Mouse (Mus musculus) kidney, embryonic 16.5 days (tissue): ENCODE data around the gene Cotl1. TPM values are rescaled to one million over a fixed set of nuclear protein-coding genes. Genes with fewer than 3 reads are reported as not detected.

Experiments
- ATAC-seq: fragments of 200-750 bp; cut with Nextera tagmentation; 2 replicates; pipeline ENCODE4 v1.8.0; 2017; ENCODE audit warnings: moderate TSS enrichment; ENCODE audit not compliant: low FRiP score, low TSS enrichment
- H3K27ac ChIP-seq: fragments of 300-500 bp; sonication (generic); 2 replicates; pipeline ENCODE4 v1.5.1; 2014; ENCODE audit warnings: low read length
- H3K27me3 ChIP-seq: fragments of 300-500 bp; sonication (generic); 2 replicates; pipeline ENCODE4 v1.6.1; 2014; ENCODE audit warnings: low read length, control low read depth, mixed read lengths; ENCODE audit not compliant: insufficient read depth
- H3K36me3 ChIP-seq: fragments of 300-500 bp; sonication (generic); 2 replicates; pipeline ENCODE4 v1.6.1; 2014; ENCODE audit warnings: low read length, control low read depth, mixed read lengths; ENCODE audit not compliant: insufficient read depth
- H3K4me1 ChIP-seq: fragments of 300-500 bp; sonication (generic); 2 replicates; pipeline ENCODE4 v1.6.1; 2014; ENCODE audit warnings: low read length, control low read depth, mixed read lengths; ENCODE audit not compliant: insufficient read depth
- H3K4me2 ChIP-seq: fragments of 300-500 bp; sonication (generic); replicated peaks from 2 replicates; pipeline ENCODE4 v1.6.1; 2014; ENCODE audit warnings: low read depth, low read length
- H3K4me3 ChIP-seq: fragments of 300-500 bp; sonication (generic); 2 replicates; pipeline ENCODE4 v1.5.1; 2014; ENCODE audit warnings: mild to moderate bottlenecking, low read length
- H3K9ac ChIP-seq: fragments of 300-500 bp; sonication (generic); replicated peaks from 2 replicates; pipeline ENCODE4 v1.6.1; 2014; ENCODE audit warnings: low read length
- H3K9me3 ChIP-seq: fragments of 300-500 bp; sonication (generic); 2 replicates; pipeline ENCODE4 v1.6.1; 2016; ENCODE audit warnings: low read length, control low read depth
- WGBS: fragments of 180-500 bp; shearing (Covaris S2); extraction: QIAGEN DNeasy Blood & Tissue Kit; methylation state at CpG from one replicate; pipeline ENCODE4 v1.1.7; 2014; 5-methylcytosine and 5-hydroxymethylcytosine counted together
- polyA plus RNA-seq: library from polyadenylated mRNA; unstranded; fragments of >200 nt; fragmentation: Nextera tagmentation; extraction: Ambion mirVana; gene quantifications from 2 replicates; pipeline ENCODE4 v1.2.1, GENCODE M21; 2015

The Cotl1 gene
- polyA plus RNA-seq, 1 experiment from 2014 or later, result 130 TPM

- Histone ChIP-seq H3K4me3 (no peak overlapping the region), H3K27me3 (no peaks in the 10 kb centered on the region), H3K36me3 (no peaks in the 10 kb centered on the region), H3K4me1 (peaks cover 11% of the 10 kb centered on the region; the same call in 1 of the 2 replicates), H3K27ac (no peak overlapping the region), H3K9ac (no peak overlapping the region), H3K9me3 (no peaks in the 10 kb centered on the region), H3K4me2 (no peak overlapping the region)
- WGBS, result 65% methylated on average over 7 of the region's 7 CpGs
- ATAC-seq, result no peak
Measured at GRCm38 (mm10) chr8:119784676-119785075, 55.7 kb downstream of the Cotl1 start.

- H3K9me3 ChIP-seq, result no peaks in the 10 kb centered on the region
- H3K9ac ChIP-seq, result 0 out of 2 replicates have a peak overlapping the region, but pooled peaks have one; percentile 12
- H3K4me3 ChIP-seq, result no peak overlapping the region
- no peak overlapping the region for H3K4me2 ChIP-seq
- no peaks in the 10 kb centered on the region for H3K27me3 ChIP-seq
- no peak overlapping the region for H3K27ac ChIP-seq
- no peaks in the 10 kb centered on the region for H3K36me3 ChIP-seq
- peaks cover 11% of the 10 kb centered on the region; the same call in 1 of the 2 replicates for H3K4me1 ChIP-seq
- 50% methylated on average over 9 of the region's 9 CpGs for WGBS
- no peak for ATAC-seq
Measured at GRCm38 (mm10) chr8:119784141-119784574, 56.2 kb downstream of the Cotl1 start.

- Histone ChIP-seq H3K9me3 (no peaks in the 10 kb centered on the region), H3K27me3 (no peaks in the 10 kb centered on the region), H3K4me3 (no peak overlapping the region), H3K4me1 (peaks cover 16% of the 10 kb centered on the region), H3K27ac (no peak overlapping the region), H3K9ac (no peak overlapping the region), H3K36me3 (no peaks in the 10 kb centered on the region), H3K4me2 (no peak overlapping the region)
- 76% methylated on average over 6 of the region's 6 CpGs for WGBS
- no peak for ATAC-seq
Measured at GRCm38 (mm10) chr8:119783579-119783978, 56.8 kb downstream of the Cotl1 start.

- Histone ChIP-seq H3K4me1 (peaks cover 21% of the 10 kb centered on the region), H3K4me2 (no peak overlapping the region), H3K9ac (no peak overlapping the region), H3K4me3 (no peak overlapping the region), H3K36me3 (no peaks in the 10 kb centered on the region), H3K27me3 (no peaks in the 10 kb centered on the region), H3K27ac (no peak overlapping the region), H3K9me3 (no peaks in the 10 kb centered on the region)
- WGBS, result 5% methylated on average over 5 of the region's 5 CpGs
- ATAC-seq, result no peak
Measured at GRCm38 (mm10) chr8:119782715-119783114, 57.6 kb downstream of the Cotl1 start.

GRCm38 (mm10) chr8:119781086-119781840 lies 59.1 kb downstream of the Cotl1 start:
- 53% methylated on average over 4 of the region's 4 CpGs for WGBS
- ATAC-seq, result 0 out of 2 replicates have a peak, but pooled peaks have one; percentile 10
- H3K27me3 ChIP-seq, result no peaks in the 10 kb centered on the region
- H3K4me1 ChIP-seq, result peaks cover 29% of the 10 kb centered on the region
- no peak overlapping the region for H3K27ac ChIP-seq
- no peak overlapping the region for H3K9ac ChIP-seq
- no peaks in the 10 kb centered on the region for H3K9me3 ChIP-seq
- H3K4me2 ChIP-seq, result no peak overlapping the region
- no peaks in the 10 kb centered on the region for H3K36me3 ChIP-seq
- H3K4me3 ChIP-seq, result no peak overlapping the region

GRCm38 (mm10) chr8:119780402-119781049 lies 59.8 kb downstream of the Cotl1 start:
- 70% methylated on average over 9 of the region's 9 CpGs for WGBS
- Histone ChIP-seq H3K4me1 (peaks cover 23% of the 10 kb centered on the region), H3K4me3 (no peak overlapping the region), H3K36me3 (no peaks in the 10 kb centered on the region), H3K4me2 (no peak overlapping the region), H3K9ac (no peak overlapping the region), H3K9me3 (no peaks in the 10 kb centered on the region), H3K27me3 (no peaks in the 10 kb centered on the region), H3K27ac (no peak overlapping the region)
- ATAC-seq, result no peak

GRCm38 (mm10) chr8:119779013-119779737 lies 61.2 kb downstream of the Cotl1 start:
- no peak overlapping the region for H3K9ac ChIP-seq
- H3K9me3 ChIP-seq, result no peaks in the 10 kb centered on the region
- peaks cover 23% of the 10 kb centered on the region for H3K4me1 ChIP-seq
- H3K4me3 ChIP-seq, result no peak overlapping the region
- no peaks in the 10 kb centered on the region for H3K36me3 ChIP-seq
- WGBS, result 24% methylated on average over 14 of the region's 14 CpGs
- H3K4me2 ChIP-seq, result peak overlapping the region; percentile 89; the same call in 1 of the 2 replicates
- 0 out of 2 replicates have a peak, but pooled peaks have one; percentile 29 for ATAC-seq
- H3K27ac ChIP-seq, result no peak overlapping the region
- H3K27me3 ChIP-seq, result no peaks in the 10 kb centered on the region

GRCm38 (mm10) chr8:119778263-119778662 lies 62.1 kb downstream of the Cotl1 start, which contains the start of gene Tldc1:
Gene Tldc1 (minus strand): TSS chr8:119778416.
- H3K4me1 ChIP-seq, result peaks cover 23% of the 10 kb centered on the region
- H3K27ac ChIP-seq, result peak within 1 kb of the TSS; percentile 86
- no peaks in the 10 kb centered on the region for H3K9me3 ChIP-seq
- no peaks in the 10 kb centered on the region for H3K36me3 ChIP-seq
- H3K9ac ChIP-seq, result peak within 1 kb of the TSS; percentile 86
- WGBS, result 0% methylated on average over 18 of the region's 18 CpGs
- peak; percentile 98 for ATAC-seq
- H3K4me2 ChIP-seq, result peak within 1 kb of the TSS; percentile 89
- H3K4me3 ChIP-seq, result peak within 1 kb of the TSS; percentile 67
- H3K27me3 ChIP-seq, result no peaks in the 10 kb centered on the region

GRCm38 (mm10) chr8:119777765-119778164 lies 62.6 kb downstream of the Cotl1 start:
- peak; percentile 16 for ATAC-seq
- H3K27me3 ChIP-seq, result no peaks in the 10 kb centered on the region
- 10% methylated on average over 7 of the region's 7 CpGs for WGBS
- H3K4me2 ChIP-seq, result peak overlapping the region; percentile 89
- no peaks in the 10 kb centered on the region for H3K36me3 ChIP-seq
- H3K4me1 ChIP-seq, result peaks cover 23% of the 10 kb centered on the region
- no peaks in the 10 kb centered on the region for H3K9me3 ChIP-seq
- H3K27ac ChIP-seq, result peak overlapping the region; percentile 86
- peak overlapping the region; percentile 86 for H3K9ac ChIP-seq
- H3K4me3 ChIP-seq, result peak overlapping the region; percentile 67
